In genomic region chr5:19226144-19226865, GRCm38 (mm10) we compare ENCODE assay signal across 8 mouse cellular contexts. TPM values are rescaled to one million over a fixed set of nuclear protein-coding genes. Genes with fewer than 3 reads are reported as not detected.
A peak's percentile ranks its signal among the peaks of the same experiment; 100 is the strongest.
DNase-seq lines count a peak whose midpoint lies in the region; ATAC-seq and TF ChIP-seq lines count a peak whose summit lies in the region.

No protein-coding gene starts in this region.

- H3K4me2 ChIP-seq in embryonic facial prominence, embryonic 13.5 days = peak overlapping the region; percentile 97
- H3K4me2 ChIP-seq in midbrain, embryonic 12.5 days (replicated peaks) = peak overlapping the region; percentile 88
- H3K4me2 ChIP-seq in stomach, embryonic 15.5 days = peak overlapping the region; percentile 95

- H3K4me1 ChIP-seq in embryonic facial prominence, embryonic 13.5 days = peaks cover 22% of the 10 kb centered on the region
- H3K4me1 ChIP-seq in heart, adult 2 months (ENCODE audit: control insufficient read depth, insufficient read depth, low read length) = no peaks in the 10 kb centered on the region
- H3K4me1 ChIP-seq in kidney, adult 2 months (ENCODE audit: control insufficient read depth, insufficient read depth, low read length) = no peaks in the 10 kb centered on the region
- peaks cover 22% of the 10 kb centered on the region for H3K4me1 ChIP-seq in midbrain, embryonic 12.5 days
- no peaks in the 10 kb centered on the region for H3K4me1 ChIP-seq in stomach, embryonic 15.5 days

- DNase-seq in brain, adult 2 months (ENCODE audit: low read depth, low spot score) = peak; percentile 98
- peak; percentile 81 to 86 for DNase-seq in heart, adult 2 months
- DNase-seq in kidney, adult 2 months = peak; percentile 72
- DNase-seq in left cerebral cortex, postnatal 4 days = peak; percentile 90
- DNase-seq in thymus, postnatal 0 days (ENCODE audit: low spot score) = no peak

- H3K9me3 ChIP-seq in embryonic facial prominence, embryonic 13.5 days = no peaks in the 10 kb centered on the region
- no peaks in the 10 kb centered on the region for H3K9me3 ChIP-seq in midbrain, embryonic 12.5 days
- H3K9me3 ChIP-seq in stomach, embryonic 15.5 days = no peaks in the 10 kb centered on the region

- no peaks in the 10 kb centered on the region for H3K79me2 ChIP-seq in heart, adult 2 months (replicated peaks; ENCODE audit: control insufficient read depth, insufficient read depth, low read length)

- H3K9ac ChIP-seq in embryonic facial prominence, embryonic 13.5 days = peak overlapping the region; percentile 85
- H3K9ac ChIP-seq in heart, adult 2 months (ENCODE audit: low read depth, low read length) = peak overlapping the region; percentile 88
- peak overlapping the region; percentile 71 for H3K9ac ChIP-seq in midbrain, embryonic 12.5 days (replicated peaks)
- peak overlapping the region; percentile 50 for H3K9ac ChIP-seq in stomach, embryonic 15.5 days

- peak overlapping the region; percentile 91 for H3K27ac ChIP-seq in embryonic facial prominence, embryonic 13.5 days
- H3K27ac ChIP-seq in heart, adult 2 months = peak overlapping the region; percentile 78
- H3K27ac ChIP-seq in kidney, adult 2 months (ENCODE audit: insufficient read depth, low read depth, low read length) = no peak overlapping the region
- H3K27ac ChIP-seq in midbrain, embryonic 12.5 days (replicated peaks) = peak overlapping the region; percentile 79
- peak overlapping the region; percentile 80 for H3K27ac ChIP-seq in stomach, embryonic 15.5 days

- under 1% methylated on average over 41 of the region's 51 CpGs for WGBS in embryonic facial prominence, embryonic 13.5 days
- WGBS in heart, adult 2 months = 2% methylated on average over 46 of the region's 51 CpGs
- WGBS in kidney, adult 2 months = under 1% methylated on average over 51 of the region's 51 CpGs
- WGBS in midbrain, embryonic 12.5 days = under 1% methylated on average over 40 of the region's 51 CpGs
- under 1% methylated on average over 46 of the region's 51 CpGs for WGBS in stomach, embryonic 15.5 days

- peak; percentile 96 for ATAC-seq in embryonic facial prominence, embryonic 13.5 days (ENCODE audit: insufficient number of reproducible peaks, insufficient read depth, low FRiP score, low TSS enrichment, low read depth)
- peak; percentile 95 for ATAC-seq in midbrain, embryonic 12.5 days (ENCODE audit: low FRiP score, low read depth)
- peak; percentile 92 for ATAC-seq in stomach, embryonic 15.5 days (ENCODE audit: insufficient read depth, low FRiP score, low read depth)

- H3K4me3 ChIP-seq in embryonic facial prominence, embryonic 13.5 days = peak overlapping the region; percentile 74
- peak overlapping the region; percentile 59 for H3K4me3 ChIP-seq in heart, adult 2 months
- peak overlapping the region; percentile 74 for H3K4me3 ChIP-seq in kidney, adult 2 months (ENCODE audit: insufficient read depth, low read depth, low read length)
- peak overlapping the region; percentile 68 for H3K4me3 ChIP-seq in midbrain, embryonic 12.5 days
- peak overlapping the region; percentile 58 for H3K4me3 ChIP-seq in stomach, embryonic 15.5 days (replicated peaks)

- TF ChIP-seq CTCF in heart, adult 2 months (IDR thresholded peaks at IDR 0.05) = no peak
- no peak for TF ChIP-seq CTCF in kidney, adult 2 months (conservative IDR thresholded peaks at IDR 0.05; ENCODE audit: insufficient read depth, insufficient read length, low read depth, low read length)

- 0 out of 2 replicates have a peak, but pooled peaks have one; percentile 23 for TF ChIP-seq EP300 in heart, adult 2 months (IDR thresholded peaks at IDR 0.05; ENCODE audit: insufficient read depth, low read depth, low read length)

- peaks cover 12% of the 10 kb centered on the region for H3K27me3 ChIP-seq in embryonic facial prominence, embryonic 13.5 days
- H3K27me3 ChIP-seq in heart, adult 2 months (ENCODE audit: control insufficient read depth, insufficient read depth, low read length) = no peaks in the 10 kb centered on the region
- no peaks in the 10 kb centered on the region for H3K27me3 ChIP-seq in kidney, adult 2 months (replicated peaks; ENCODE audit: control insufficient read depth, insufficient read depth, low read length)
- no peaks in the 10 kb centered on the region; the same call in 1 of the 2 replicates for H3K27me3 ChIP-seq in midbrain, embryonic 12.5 days
- no peaks in the 10 kb centered on the region for H3K27me3 ChIP-seq in stomach, embryonic 15.5 days (replicated peaks)

- H3K36me3 ChIP-seq in embryonic facial prominence, embryonic 13.5 days = no peaks in the 10 kb centered on the region
- no peaks in the 10 kb centered on the region for H3K36me3 ChIP-seq in heart, adult 2 months (ENCODE audit: control insufficient read depth, insufficient read depth, low read length)
- no peaks in the 10 kb centered on the region for H3K36me3 ChIP-seq in kidney, adult 2 months (ENCODE audit: control insufficient read depth, insufficient read depth, low read length)
- no peaks in the 10 kb centered on the region for H3K36me3 ChIP-seq in midbrain, embryonic 12.5 days
- no peaks in the 10 kb centered on the region for H3K36me3 ChIP-seq in stomach, embryonic 15.5 days

- intact Hi-C loops in heart, adult 2 months (cut with DNase I) = loop anchor here (10.0 kb wide), 1 partner anchor 168 kb away; no protein-coding TSS in a partner anchor
- intact Hi-C loops in left cerebral cortex, postnatal 4 days (cut with DNase I) = loop anchor here (10.0 kb wide), 1 partner anchor 168 kb away; no protein-coding TSS in a partner anchor

- TF ChIP-seq POLR2A in heart, adult 2 months (IDR thresholded peaks at IDR 0.05; ENCODE audit: insufficient read depth, low read depth, low read length) = peak; percentile 38; the same call in 1 of the 2 replicates
- TF ChIP-seq POLR2A in kidney, adult 2 months (IDR thresholded peaks at IDR 0.05; ENCODE audit: low read depth, low read length) = no peak

RNA-seq across cellular contexts. Expression of gene Magi2, which starts 0.5 kb away (rescaled TPM):
- 9.7 and 10.8 TPM in 2 replicates for polyA plus RNA-seq in embryonic facial prominence, embryonic 13.5 days (2015; fragmentation: Nextera tagmentation; extraction: Ambion mirVana)
- 1 to 10 TPM; 7.0 to 8.2 TPM for total RNA-seq in heart, adult 2 months (2021)
- 1.7 and 2.0 TPM in 2 replicates for polyA plus RNA-seq in heart, adult 2 months (2012; rRNA removed)
- polyA plus RNA-seq in kidney, adult 2 months (2012; rRNA removed) = 5.3 and 6.1 TPM in 2 replicates
- 100 to 1,000 TPM; 102 to 118 TPM for total RNA-seq in left cerebral cortex, postnatal 4 days (2021)
- 18.0 and 20.2 TPM in 2 replicates for polyA plus RNA-seq in midbrain, embryonic 12.5 days (2016; fragmentation: Nextera tagmentation; extraction: Ambion mirVana)
- polyA plus RNA-seq in stomach, embryonic 15.5 days (2015; fragmentation: Nextera tagmentation; extraction: Ambion mirVana) = 5.0 and 5.2 TPM in 2 replicates
- polyA plus RNA-seq in thymus, postnatal 0 days (2015; fragmentation: Nextera tagmentation; extraction: Ambion mirVana) = 0.55 and 0.78 TPM in 2 replicates
